Mouse (Mus musculus) neural tube, embryonic 14.5 days (tissue): ENCODE measurements around the gene Map4k2. TPM values are rescaled to one million over a fixed set of nuclear protein-coding genes. Genes with fewer than 3 reads are reported as not detected.
"Not testable (repeated sequence)": the region's sequence is repeated elsewhere in the genome, so short reads cannot be mapped to it uniquely, and the experiment has no call there.

Experiments
- ATAC-seq: fragments of 200-750 bp; cut with Nextera tagmentation; 2 replicates; pipeline ENCODE4 v1.8.0; 2017; ENCODE audit warnings: low read depth, mild to moderate bottlenecking, moderate TSS enrichment, moderate library complexity
- H3K27ac ChIP-seq: fragments of 300-500 bp; sonication (generic); 2 replicates; pipeline ENCODE4 v1.5.1; 2014; ENCODE audit warnings: low read depth, mild to moderate bottlenecking, control low read depth, low read length, moderate library complexity, mixed read lengths
- H3K27me3 ChIP-seq: fragments of 300-500 bp; sonication (generic); 2 replicates; pipeline ENCODE4 v1.6.1; 2014; ENCODE audit warnings: low read length; ENCODE audit not compliant: control insufficient read depth, insufficient read depth
- H3K36me3 ChIP-seq: fragments of 300-500 bp; sonication (generic); 2 replicates; pipeline ENCODE4 v1.6.1; 2014; ENCODE audit warnings: low read length, mixed read lengths; ENCODE audit not compliant: control insufficient read depth, insufficient read depth
- H3K4me1 ChIP-seq: fragments of 300-500 bp; sonication (generic); 2 replicates; pipeline ENCODE4 v1.6.1; 2014; ENCODE audit warnings: low read length; ENCODE audit not compliant: control insufficient read depth, insufficient read depth
- H3K4me2 ChIP-seq: fragments of 300-500 bp; sonication (generic); 2 replicates; pipeline ENCODE4 v1.6.1; 2014; ENCODE audit warnings: mild to moderate bottlenecking, low read depth, low read length, control low read depth
- H3K4me3 ChIP-seq: fragments of 300-500 bp; sonication (generic); 2 replicates; pipeline ENCODE4 v1.5.1; 2014; ENCODE audit warnings: low read depth, low read length, control low read depth, mixed read lengths
- H3K9ac ChIP-seq: fragments of 300-500 bp; sonication (generic); replicated peaks from 2 replicates; pipeline ENCODE4 v1.6.1; 2014; ENCODE audit warnings: low read depth, mild to moderate bottlenecking, control low read depth, low read length, mixed read lengths
- H3K9me3 ChIP-seq: fragments of 300-500 bp; sonication (generic); 2 replicates; pipeline ENCODE4 v1.6.1; 2016; ENCODE audit warnings: low read length; ENCODE audit not compliant: control insufficient read depth
- WGBS: fragments of 180-500 bp; shearing (Covaris S2); extraction: QIAGEN DNeasy Blood & Tissue Kit; methylation state at CpG from one replicate; pipeline ENCODE4 v1.1.7; 2014; 5-methylcytosine and 5-hydroxymethylcytosine counted together
- polyA plus RNA-seq: library from polyadenylated mRNA; unstranded; fragments of >200 nt; fragmentation: Nextera tagmentation; extraction: Ambion mirVana; gene quantifications from 2 replicates; pipeline ENCODE4 v1.2.1, GENCODE M21; 2014

Gene Map4k2
- polyA plus RNA-seq, 1 experiment from 2014 or later, result 13.3 TPM

DNA sequence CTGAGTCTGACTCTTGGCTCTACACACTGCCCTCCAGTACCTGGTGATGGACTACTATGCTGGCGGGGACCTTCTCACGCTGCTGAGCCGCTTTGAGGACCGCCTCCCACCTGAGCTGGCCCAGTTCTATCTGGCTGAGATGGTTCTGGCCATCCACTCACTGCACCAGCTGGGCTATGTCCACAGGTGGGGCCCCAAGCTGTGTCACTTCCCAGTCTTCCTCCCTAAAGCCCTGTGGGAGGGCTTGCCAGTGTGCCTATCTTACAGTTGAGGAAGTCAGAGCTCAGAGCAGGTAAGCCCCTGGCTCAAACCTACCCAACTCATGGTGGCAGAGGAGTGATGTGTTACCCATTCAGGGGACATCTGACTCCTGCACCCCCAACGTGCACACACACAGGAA lies 30.8 kb upstream of the Map4k2 start:
- H3K36me3 ChIP-seq, result 0 out of 2 replicates have a peak, but pooled peaks cover 3% of the 10 kb centered on the region
- no peaks in the 10 kb centered on the region for H3K9me3 ChIP-seq
- no peak for ATAC-seq
- H3K4me1 ChIP-seq, result no peaks in the 10 kb centered on the region
- H3K27me3 ChIP-seq, result no peaks in the 10 kb centered on the region
- WGBS, result 94% methylated on average over 5 of the region's 5 CpGs
- no peak overlapping the region for H3K4me2 ChIP-seq
- H3K27ac ChIP-seq, result no peak overlapping the region
- no peak overlapping the region for H3K4me3 ChIP-seq
- H3K9ac ChIP-seq, result no peak overlapping the region

DNA sequence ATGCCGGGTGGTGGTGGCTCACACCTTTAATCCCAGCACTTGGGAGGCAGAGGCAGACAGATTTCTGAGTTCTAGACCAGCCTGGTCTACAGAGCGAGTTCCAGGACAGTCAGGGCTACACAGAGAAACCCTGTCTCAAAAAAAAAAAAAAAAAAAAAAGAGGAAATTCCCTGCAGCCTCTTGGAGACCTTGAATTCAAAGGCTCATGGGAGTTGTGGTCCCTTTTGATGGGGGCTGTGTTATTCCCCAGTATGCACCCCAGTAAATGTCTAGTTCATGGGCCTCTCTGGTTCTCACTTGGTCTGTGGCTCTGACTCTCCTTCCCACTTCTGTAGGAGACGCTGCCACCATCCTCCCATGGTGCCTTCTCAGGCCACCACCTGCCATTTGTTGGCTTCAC lies 29.2 kb upstream of the Map4k2 start:
- not testable (repeated sequence) for H3K4me3 ChIP-seq, H3K27me3 ChIP-seq, H3K4me1 ChIP-seq, H3K27ac ChIP-seq, H3K9me3 ChIP-seq, H3K36me3 ChIP-seq, ATAC-seq, H3K9ac ChIP-seq, H3K4me2 ChIP-seq
- 89% methylated on average over 3 of the region's 3 CpGs for WGBS

DNA sequence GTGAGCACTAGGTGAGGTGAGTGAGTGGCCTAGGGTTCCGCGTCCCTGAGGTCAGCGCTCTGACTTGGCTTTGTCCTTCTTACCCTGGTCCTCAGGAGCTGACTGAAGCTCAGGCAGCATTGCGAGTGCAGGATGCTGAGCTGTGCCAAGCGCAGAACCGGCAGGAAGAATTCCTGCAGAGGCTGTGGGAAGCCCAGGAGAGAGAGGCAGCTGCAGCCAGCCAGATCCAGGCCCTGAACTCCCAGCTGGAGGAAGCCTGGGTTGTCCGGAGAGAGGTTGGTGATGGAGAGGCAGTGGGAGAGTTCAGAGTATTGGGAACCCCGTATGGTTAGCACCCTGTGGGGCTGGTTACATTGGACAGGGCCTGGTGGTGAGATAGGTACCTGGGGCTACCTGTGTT lies 27.1 kb upstream of the Map4k2 start:
- H3K9me3 ChIP-seq, result no peaks in the 10 kb centered on the region
- no peak overlapping the region for H3K9ac ChIP-seq
- no peak for ATAC-seq
- no peak overlapping the region for H3K27ac ChIP-seq
- H3K36me3 ChIP-seq, result peaks cover 8% of the 10 kb centered on the region; the same call in 1 of the 2 replicates
- no peak overlapping the region for H3K4me2 ChIP-seq
- H3K27me3 ChIP-seq, result no peaks in the 10 kb centered on the region
- WGBS, result 88% methylated on average over 8 of the region's 8 CpGs
- no peaks in the 10 kb centered on the region for H3K4me1 ChIP-seq
- H3K4me3 ChIP-seq, result no peak overlapping the region

DNA sequence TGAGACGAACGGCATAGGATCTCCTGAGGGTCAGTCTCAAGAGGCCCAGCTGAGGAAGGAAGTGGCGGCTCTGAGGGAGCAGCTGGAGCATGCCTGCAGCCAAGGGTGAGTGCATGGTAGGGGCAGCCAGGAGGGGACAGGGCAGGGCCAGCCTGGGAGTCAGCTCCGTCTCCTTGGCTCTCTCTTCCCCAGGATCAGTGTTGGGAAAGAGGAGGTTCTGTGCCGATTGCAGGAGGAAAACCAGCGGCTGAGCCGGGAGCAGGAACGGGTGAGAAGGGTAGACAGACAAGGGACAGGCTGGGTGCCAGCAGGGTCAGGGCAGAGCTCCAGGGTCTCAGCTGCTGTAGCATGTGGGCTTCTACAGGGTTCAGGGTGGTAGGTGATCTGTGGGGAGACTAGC lies 26.4 kb upstream of the Map4k2 start:
- H3K27ac ChIP-seq, result no peak overlapping the region
- no peak for ATAC-seq
- peaks cover 8% of the 10 kb centered on the region; the same call in 1 of the 2 replicates for H3K36me3 ChIP-seq
- WGBS, result 89% methylated on average over 8 of the region's 8 CpGs
- no peaks in the 10 kb centered on the region for H3K27me3 ChIP-seq
- H3K4me2 ChIP-seq, result no peak overlapping the region
- 0 out of 2 replicates have a peak overlapping the region, but pooled peaks have one; percentile 11 for H3K9ac ChIP-seq
- H3K4me3 ChIP-seq, result no peak overlapping the region
- H3K9me3 ChIP-seq, result no peaks in the 10 kb centered on the region
- no peaks in the 10 kb centered on the region for H3K4me1 ChIP-seq

DNA sequence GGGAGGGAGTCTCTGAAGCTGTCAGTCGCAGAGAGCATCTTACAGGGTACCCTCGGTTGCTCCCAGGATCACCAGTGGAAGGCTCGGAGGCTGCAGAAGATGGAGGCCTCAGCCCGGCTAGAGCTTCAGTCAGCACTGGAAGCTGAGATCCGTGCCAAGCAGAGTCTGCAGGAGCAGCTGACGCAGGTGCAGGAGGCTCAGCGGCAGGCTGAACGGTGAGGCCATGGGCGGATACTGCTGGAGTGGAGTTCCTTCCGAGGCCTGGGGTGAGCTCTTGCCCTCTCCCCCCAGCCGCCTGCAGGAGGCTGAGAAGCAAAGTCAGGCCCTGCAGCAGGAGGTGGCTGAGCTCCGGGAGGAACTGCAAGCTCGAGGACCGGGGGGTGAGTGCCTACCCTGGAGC lies 25.4 kb upstream of the Map4k2 start:
- Histone ChIP-seq H3K4me1 (no peaks in the 10 kb centered on the region), H3K36me3 (peaks cover 8% of the 10 kb centered on the region; the same call in 1 of the 2 replicates), H3K4me2 (no peak overlapping the region), H3K27me3 (no peaks in the 10 kb centered on the region), H3K27ac (no peak overlapping the region), H3K4me3 (no peak overlapping the region), H3K9me3 (no peaks in the 10 kb centered on the region), H3K9ac (no peak overlapping the region)
- no peak for ATAC-seq
- 81% methylated on average over 14 of the region's 14 CpGs for WGBS

DNA sequence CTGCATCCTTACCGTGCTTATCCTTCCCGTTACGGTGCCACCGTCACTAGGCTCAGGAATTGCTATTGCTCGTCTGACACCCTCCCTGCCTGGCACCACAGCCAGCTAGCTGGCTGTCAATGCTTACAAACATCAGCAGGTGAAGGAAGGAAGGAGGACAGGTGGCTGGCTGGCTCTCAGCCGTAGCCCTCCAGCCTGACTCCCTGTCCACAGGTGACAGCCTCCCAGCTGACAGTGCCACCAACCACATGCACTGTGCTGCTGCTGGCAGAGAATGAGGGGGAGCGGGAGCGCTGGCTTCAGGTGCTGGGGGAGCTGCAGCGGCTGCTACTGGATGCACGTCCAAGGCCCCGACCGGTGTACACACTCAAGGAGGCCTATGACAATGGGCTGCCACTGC lies 22.8 kb upstream of the Map4k2 start:
- Histone ChIP-seq H3K36me3 (peaks cover 8% of the 10 kb centered on the region; the same call in 1 of the 2 replicates), H3K9ac (no peak overlapping the region), H3K4me2 (no peak overlapping the region)

DNA sequence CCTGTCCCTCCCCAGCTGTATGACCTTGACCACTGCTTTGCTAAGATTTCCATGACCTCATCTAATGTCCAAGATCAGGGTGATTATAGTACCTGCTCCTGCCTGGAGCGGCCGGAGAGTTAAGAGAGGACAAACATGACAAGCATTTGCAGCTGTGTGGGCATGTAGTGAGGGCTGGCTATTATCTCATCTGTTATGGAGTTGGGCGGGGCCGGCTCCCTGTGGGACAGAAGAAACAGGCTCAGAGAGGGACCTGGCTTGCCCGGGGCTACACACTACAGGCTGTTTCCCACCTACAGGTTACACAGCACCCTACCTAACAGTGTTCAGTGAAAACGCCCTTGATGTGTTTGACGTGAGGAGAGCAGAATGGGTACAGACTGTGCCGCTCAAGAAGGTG lies 19.6 kb upstream of the Map4k2 start:
- 90% methylated on average over 8 of the region's 8 CpGs for WGBS

More for the DNA sequence above, 22.8 kb upstream of the Map4k2 start:
- H3K9me3 ChIP-seq, result no peaks in the 10 kb centered on the region
- no peak overlapping the region for H3K27ac ChIP-seq
- WGBS, result 94% methylated on average over 12 of the region's 12 CpGs
- no peak for ATAC-seq
- H3K4me1 ChIP-seq, result no peaks in the 10 kb centered on the region
- no peak overlapping the region for H3K4me3 ChIP-seq
- H3K27me3 ChIP-seq, result no peaks in the 10 kb centered on the region

DNA sequence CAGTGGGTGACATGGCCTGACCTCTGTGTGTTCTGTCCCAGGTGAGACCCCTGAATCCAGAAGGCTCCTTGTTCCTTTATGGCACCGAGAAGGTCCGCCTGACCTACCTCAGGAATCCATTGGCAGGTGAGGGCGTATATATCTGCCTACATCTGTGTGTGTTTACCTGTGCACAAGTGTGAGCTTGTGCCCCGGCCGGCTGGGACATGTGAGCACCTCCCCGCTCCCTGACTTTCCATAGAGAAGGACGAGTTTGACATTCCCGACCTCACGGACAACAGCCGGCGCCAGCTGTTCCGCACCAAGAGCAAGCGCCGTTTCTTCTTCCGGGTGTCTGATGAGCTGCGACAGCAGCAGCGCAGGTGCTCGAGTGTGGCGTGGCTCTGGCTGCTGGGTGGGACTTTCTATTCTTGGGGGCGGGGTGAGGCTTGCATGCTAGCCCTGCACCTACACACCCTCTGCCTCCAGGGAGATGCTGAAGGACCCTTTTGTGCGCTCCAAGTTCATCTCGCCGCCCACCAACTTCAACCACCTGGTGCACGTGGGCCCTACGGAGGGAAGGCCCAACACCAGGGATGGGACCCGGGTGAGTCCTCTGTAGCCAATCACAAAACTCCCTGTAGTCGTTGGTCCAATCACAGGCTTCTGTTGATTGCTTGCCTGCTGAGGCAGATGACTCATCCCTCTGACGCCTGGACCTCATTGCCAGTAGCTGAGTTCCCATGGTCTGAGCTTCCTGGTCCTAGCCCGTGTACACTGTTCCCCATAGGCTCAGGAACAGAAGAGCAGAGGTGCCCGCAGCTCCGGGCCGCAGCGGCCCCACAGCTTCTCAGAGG lies 18.9 kb upstream of the Map4k2 start:
- ATAC-seq, result no peak
- Histone ChIP-seq H3K9me3 (no peaks in the 10 kb centered on the region), H3K4me2 (no peak overlapping the region), H3K36me3 (peaks cover 4% of the 10 kb centered on the region; the same call in 1 of the 2 replicates), H3K27me3 (no peaks in the 10 kb centered on the region), H3K27ac (no peak overlapping the region), H3K9ac (no peak overlapping the region), H3K4me1 (no peaks in the 10 kb centered on the region), H3K4me3 (no peak overlapping the region)
- 84% methylated on average over 33 of the region's 33 CpGs for WGBS

More for the DNA sequence above, 19.6 kb upstream of the Map4k2 start:
- Histone ChIP-seq H3K27me3 (no peaks in the 10 kb centered on the region), H3K36me3 (peaks cover 4% of the 10 kb centered on the region; the same call in 1 of the 2 replicates), H3K4me3 (no peak overlapping the region), H3K9ac (no peak overlapping the region), H3K27ac (no peak overlapping the region), H3K4me2 (no peak overlapping the region), H3K4me1 (no peaks in the 10 kb centered on the region), H3K9me3 (no peaks in the 10 kb centered on the region)
- no peak for ATAC-seq

DNA sequence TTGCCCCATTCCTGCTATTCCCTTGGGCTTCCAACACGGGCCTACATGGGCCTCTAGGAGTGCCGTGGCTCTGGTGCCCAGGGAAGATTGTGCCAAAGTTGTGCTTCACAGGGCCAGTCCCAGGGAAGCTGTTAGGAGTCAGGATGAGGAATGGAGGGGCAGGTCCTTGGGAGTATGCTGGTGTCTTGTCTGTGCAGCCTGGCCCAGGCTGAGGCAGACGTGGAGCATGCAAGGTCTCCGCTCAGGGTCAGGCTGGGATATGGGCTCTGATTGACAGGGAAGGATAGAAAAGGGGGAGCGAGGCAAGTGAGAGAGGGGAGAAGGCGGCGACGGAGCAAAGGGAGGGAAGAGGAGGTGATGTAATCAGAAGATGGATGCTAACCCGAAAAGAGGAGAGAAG lies 16.2 kb upstream of the Map4k2 start:
- Histone ChIP-seq H3K9me3 (no peaks in the 10 kb centered on the region), H3K4me3 (no peak overlapping the region), H3K9ac (0 out of 2 replicates have a peak overlapping the region, but pooled peaks have one; percentile 7), H3K4me1 (no peaks in the 10 kb centered on the region), H3K27me3 (no peaks in the 10 kb centered on the region), H3K27ac (no peak overlapping the region), H3K36me3 (no peaks in the 10 kb centered on the region; the same call in 1 of the 2 replicates), H3K4me2 (no peak overlapping the region)
- 81% methylated on average over 9 of the region's 9 CpGs for WGBS
- ATAC-seq, result no peak
